Mouse (Mus musculus) neural tube, embryonic 13.5 days (tissue): ENCODE measurements around the gene Sds. TPM values are rescaled to one million over a fixed set of nuclear protein-coding genes. Genes with fewer than 3 reads are reported as not detected.

Source experiments
- ATAC-seq: fragments of 200-750 bp; cut with Nextera tagmentation; 2 replicates; pipeline ENCODE4 v1.8.0; 2017; ENCODE audit warnings: low read depth, mild to moderate bottlenecking, moderate TSS enrichment, moderate library complexity
- H3K27ac ChIP-seq: fragments of 300-500 bp; sonication (generic); replicated peaks from 2 replicates; pipeline ENCODE4 v1.5.1; 2015; ENCODE audit warnings: moderate library complexity, mild to moderate bottlenecking, inconsistent platforms
- H3K27me3 ChIP-seq: fragments of 300-500 bp; sonication (generic); 2 replicates; pipeline ENCODE4 v1.6.1; 2015; ENCODE audit warnings: mild to moderate bottlenecking, inconsistent platforms
- H3K36me3 ChIP-seq: fragments of 300-500 bp; sonication (generic); 2 replicates; pipeline ENCODE4 v1.6.1; 2015; ENCODE audit warnings: mild to moderate bottlenecking, inconsistent platforms
- H3K4me1 ChIP-seq: fragments of 300-500 bp; sonication (generic); replicated peaks from 2 replicates; pipeline ENCODE4 v1.6.1; 2015; ENCODE audit warnings: inconsistent platforms
- H3K4me2 ChIP-seq: fragments of 300-500 bp; sonication (generic); 2 replicates; pipeline ENCODE4 v1.6.1; 2015; ENCODE audit warnings: inconsistent platforms, mild to moderate bottlenecking, moderate library complexity
- H3K4me3 ChIP-seq: fragments of 300-500 bp; sonication (generic); 2 replicates; pipeline ENCODE4 v1.5.1; 2015; ENCODE audit warnings: mild to moderate bottlenecking, inconsistent platforms
- H3K9ac ChIP-seq: fragments of 300-500 bp; sonication (generic); 2 replicates; pipeline ENCODE4 v1.6.1; 2015; ENCODE audit warnings: moderate library complexity, mild to moderate bottlenecking, inconsistent platforms
- H3K9me3 ChIP-seq: fragments of 300-500 bp; sonication (generic); 2 replicates; pipeline ENCODE4 v1.6.1; 2016; ENCODE audit warnings: inconsistent platforms
- WGBS: fragments of 180-500 bp; shearing (Covaris S2); methylation state at CpG from one replicate; pipeline ENCODE4 v1.1.7; 2015; 5-methylcytosine and 5-hydroxymethylcytosine counted together
- polyA plus RNA-seq: library from polyadenylated mRNA; unstranded; fragments of >200 nt; fragmentation: Nextera tagmentation; extraction: Ambion mirVana; gene quantifications from 2 replicates; pipeline ENCODE4 v1.2.1, GENCODE M21; 2015

Sds gene
- polyA plus RNA-seq, 1 experiment from 2014 or later, result not detected

- H3K27ac ChIP-seq, result peak overlapping the region; percentile 72
- 40% methylated on average over 14 of the region's 14 CpGs for WGBS
- peaks cover 17% of the 10 kb centered on the region for H3K27me3 ChIP-seq
- no peaks in the 10 kb centered on the region for H3K9me3 ChIP-seq
- H3K36me3 ChIP-seq, result no peaks in the 10 kb centered on the region
- H3K9ac ChIP-seq, result peak overlapping the region; percentile 45; the same call in 1 of the 2 replicates
- peaks cover 23% of the 10 kb centered on the region for H3K4me1 ChIP-seq
- peak overlapping the region; percentile 37 for H3K4me2 ChIP-seq
- no peak overlapping the region for H3K4me3 ChIP-seq
- ATAC-seq, result no peak
Measured at GRCm38 (mm10) chr5:120454756-120455337, 21.5 kb upstream of the Sds start.

DNA sequence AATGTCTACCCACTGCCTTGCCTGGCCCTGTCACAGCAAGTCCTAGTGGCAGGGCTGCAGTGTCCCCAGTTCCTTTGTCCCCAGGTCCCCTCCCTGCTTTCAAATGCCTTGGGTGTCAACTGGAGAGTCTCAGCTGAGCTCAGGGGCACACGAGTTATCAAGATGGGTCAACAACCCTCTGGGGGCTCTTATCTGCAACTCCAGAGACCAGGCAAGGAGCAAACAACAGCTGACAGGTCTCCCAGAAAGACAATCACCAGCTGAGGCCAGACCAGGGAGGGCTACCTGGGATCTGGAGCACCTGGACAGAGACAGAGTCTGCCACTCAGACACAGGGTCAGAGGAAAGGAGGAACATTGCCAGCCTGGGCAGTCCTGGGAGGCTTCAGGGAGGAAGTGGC is 20.1 kb upstream of the Sds start:
- no peak overlapping the region for H3K4me3 ChIP-seq
- 46% methylated on average over 1 of the region's 1 CpGs for WGBS
- H3K4me1 ChIP-seq, result peaks cover 23% of the 10 kb centered on the region
- ATAC-seq, result no peak
- H3K36me3 ChIP-seq, result no peaks in the 10 kb centered on the region
- H3K9me3 ChIP-seq, result no peaks in the 10 kb centered on the region
- H3K4me2 ChIP-seq, result no peak overlapping the region
- peaks cover 17% of the 10 kb centered on the region for H3K27me3 ChIP-seq
- no peak overlapping the region for H3K27ac ChIP-seq
- no peak overlapping the region for H3K9ac ChIP-seq

DNA sequence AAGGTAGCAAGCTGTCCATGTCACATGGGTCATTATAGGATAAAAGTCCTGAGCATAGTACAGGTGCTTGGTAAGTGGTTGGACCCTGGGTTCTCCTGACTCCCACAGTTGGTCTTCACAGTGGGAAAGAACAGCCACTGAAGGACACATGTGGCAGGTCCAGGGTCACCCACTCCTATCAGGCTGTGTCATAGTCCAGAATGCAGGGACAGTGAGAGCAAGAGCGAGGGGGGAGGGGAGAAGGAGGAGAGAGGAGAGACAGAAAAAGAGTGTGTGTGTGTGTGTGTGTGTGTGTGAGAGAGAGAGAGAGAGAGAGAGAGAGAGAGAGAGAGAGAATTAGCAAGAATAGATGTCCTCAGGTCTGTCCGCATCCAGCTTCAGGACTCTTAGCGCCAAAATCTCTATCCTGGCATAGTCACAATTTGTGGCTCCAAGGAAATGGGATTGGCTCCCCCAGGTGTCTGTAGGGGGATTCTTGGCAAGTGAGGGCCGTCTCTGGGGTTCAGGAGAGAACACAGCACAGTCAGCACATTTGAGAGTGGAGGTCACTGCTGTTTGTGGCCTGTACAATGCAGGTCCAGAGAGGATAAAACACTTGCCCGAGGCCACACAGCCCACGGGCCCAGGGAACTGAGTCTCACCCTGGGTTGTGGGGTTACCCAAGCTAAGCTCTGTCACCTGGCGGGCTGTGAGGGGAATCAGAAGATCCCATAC is 19.3 kb upstream of the Sds start:
- ATAC-seq, result 0 out of 2 replicates have a peak, but pooled peaks have one; percentile 28
- Histone ChIP-seq H3K27me3 (peaks cover 17% of the 10 kb centered on the region), H3K9me3 (no peaks in the 10 kb centered on the region), H3K4me3 (no peak overlapping the region), H3K27ac (no peak overlapping the region), H3K4me2 (no peak overlapping the region), H3K9ac (no peak overlapping the region), H3K4me1 (peaks cover 23% of the 10 kb centered on the region), H3K36me3 (no peaks in the 10 kb centered on the region)
- WGBS, result 57% methylated on average over 7 of the region's 7 CpGs

DNA sequence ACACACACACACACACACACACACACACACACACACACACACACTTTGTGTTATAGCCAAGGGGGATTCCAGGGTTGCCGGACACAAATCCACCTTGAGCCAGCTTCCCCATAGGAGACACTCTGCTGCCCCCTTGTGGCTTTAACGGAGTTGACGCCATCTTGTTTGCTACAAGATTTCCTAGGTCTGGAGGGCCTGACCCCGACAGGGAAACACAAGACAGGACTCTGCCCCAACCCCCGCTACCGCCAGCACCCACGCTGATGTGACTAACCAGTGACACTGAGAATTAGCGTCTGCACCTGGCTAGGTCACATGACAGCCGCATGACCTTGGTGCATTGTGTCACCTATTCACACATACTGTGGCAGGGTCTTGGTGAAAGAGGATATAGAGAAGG is 18.7 kb upstream of the Sds start:
- no peak overlapping the region for H3K27ac ChIP-seq
- no peak overlapping the region for H3K4me3 ChIP-seq
- WGBS, result 7% methylated on average over 9 of the region's 9 CpGs
- H3K9me3 ChIP-seq, result no peaks in the 10 kb centered on the region
- ATAC-seq, result no peak
- peaks cover 23% of the 10 kb centered on the region for H3K4me1 ChIP-seq
- no peak overlapping the region for H3K9ac ChIP-seq
- H3K4me2 ChIP-seq, result no peak overlapping the region
- H3K27me3 ChIP-seq, result peaks cover 17% of the 10 kb centered on the region
- no peaks in the 10 kb centered on the region for H3K36me3 ChIP-seq

- H3K4me3 ChIP-seq, result no peak overlapping the region
- no peaks in the 10 kb centered on the region for H3K9me3 ChIP-seq
- ATAC-seq, result no peak
- H3K36me3 ChIP-seq, result no peaks in the 10 kb centered on the region
- no peak overlapping the region for H3K4me2 ChIP-seq
- peaks cover 23% of the 10 kb centered on the region for H3K27me3 ChIP-seq
- H3K27ac ChIP-seq, result no peak overlapping the region
- peaks cover 22% of the 10 kb centered on the region for H3K4me1 ChIP-seq
- 73% methylated on average over 10 of the region's 10 CpGs for WGBS
- no peak overlapping the region for H3K9ac ChIP-seq
Measured at GRCm38 (mm10) chr5:120459133-120459532, 17.2 kb upstream of the Sds start.

GRCm38 (mm10) chr5:120461902-120462301 is 14.4 kb upstream of the Sds start:
- H3K4me2 ChIP-seq, result no peak overlapping the region
- no peak for ATAC-seq
- H3K9ac ChIP-seq, result no peak overlapping the region
- H3K36me3 ChIP-seq, result no peaks in the 10 kb centered on the region
- H3K9me3 ChIP-seq, result no peaks in the 10 kb centered on the region
- no peak overlapping the region for H3K27ac ChIP-seq
- 71% methylated on average over 15 of the region's 15 CpGs for WGBS
- H3K27me3 ChIP-seq, result peaks cover 6% of the 10 kb centered on the region; the same call in 1 of the 2 replicates
- peaks cover 7% of the 10 kb centered on the region; the same call in 1 of the 2 replicates for H3K4me1 ChIP-seq
- no peak overlapping the region for H3K4me3 ChIP-seq

GRCm38 (mm10) chr5:120464321-120464720 is 12.0 kb upstream of the Sds start:
- Histone ChIP-seq H3K27ac (no peak overlapping the region), H3K36me3 (no peaks in the 10 kb centered on the region), H3K4me1 (peaks cover 6% of the 10 kb centered on the region; the same call in 1 of the 2 replicates), H3K27me3 (peaks cover 6% of the 10 kb centered on the region; the same call in 1 of the 2 replicates), H3K9ac (no peak overlapping the region), H3K4me2 (no peak overlapping the region), H3K4me3 (no peak overlapping the region), H3K9me3 (no peaks in the 10 kb centered on the region)
- WGBS, result 72% methylated on average over 4 of the region's 4 CpGs
- no peak for ATAC-seq

GRCm38 (mm10) chr5:120465062-120465461 is 11.3 kb upstream of the Sds start:
- WGBS, result 42% methylated on average over 5 of the region's 5 CpGs
- no peak overlapping the region for H3K9ac ChIP-seq

DNA sequence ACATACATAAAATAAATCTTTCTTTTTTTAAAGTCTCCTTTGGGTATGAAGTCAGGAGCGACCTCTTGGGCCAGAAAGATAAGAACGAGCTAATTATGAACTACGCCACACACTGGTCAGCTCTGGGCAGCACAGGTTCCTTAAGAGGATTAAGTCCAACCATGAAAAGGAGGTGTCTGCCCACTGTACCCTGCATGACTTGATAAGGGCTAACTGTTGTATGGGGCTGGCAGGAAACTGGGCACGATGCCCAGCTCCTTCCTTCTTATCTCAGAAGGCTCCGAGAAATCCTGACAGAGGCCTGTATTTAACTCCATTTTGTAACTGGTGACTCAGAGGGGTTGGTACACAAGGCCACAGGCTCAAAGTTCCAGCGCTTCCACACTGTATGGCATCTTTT is 10.5 kb upstream of the Sds start:
- Histone ChIP-seq H3K4me1 (peaks cover 6% of the 10 kb centered on the region; the same call in 1 of the 2 replicates), H3K36me3 (no peaks in the 10 kb centered on the region), H3K4me2 (no peak overlapping the region), H3K9me3 (no peaks in the 10 kb centered on the region), H3K27me3 (peaks cover 6% of the 10 kb centered on the region; the same call in 1 of the 2 replicates), H3K4me3 (no peak overlapping the region), H3K9ac (no peak overlapping the region), H3K27ac (no peak overlapping the region)
- no peak for ATAC-seq
- 90% methylated on average over 6 of the region's 6 CpGs for WGBS

More at GRCm38 (mm10) chr5:120465062-120465461, 11.3 kb upstream of the Sds start:
- no peak for ATAC-seq
- Histone ChIP-seq H3K36me3 (no peaks in the 10 kb centered on the region), H3K9me3 (no peaks in the 10 kb centered on the region), H3K27ac (no peak overlapping the region), H3K4me2 (no peak overlapping the region), H3K27me3 (peaks cover 6% of the 10 kb centered on the region; the same call in 1 of the 2 replicates), H3K4me1 (peaks cover 6% of the 10 kb centered on the region; the same call in 1 of the 2 replicates), H3K4me3 (no peak overlapping the region)

DNA sequence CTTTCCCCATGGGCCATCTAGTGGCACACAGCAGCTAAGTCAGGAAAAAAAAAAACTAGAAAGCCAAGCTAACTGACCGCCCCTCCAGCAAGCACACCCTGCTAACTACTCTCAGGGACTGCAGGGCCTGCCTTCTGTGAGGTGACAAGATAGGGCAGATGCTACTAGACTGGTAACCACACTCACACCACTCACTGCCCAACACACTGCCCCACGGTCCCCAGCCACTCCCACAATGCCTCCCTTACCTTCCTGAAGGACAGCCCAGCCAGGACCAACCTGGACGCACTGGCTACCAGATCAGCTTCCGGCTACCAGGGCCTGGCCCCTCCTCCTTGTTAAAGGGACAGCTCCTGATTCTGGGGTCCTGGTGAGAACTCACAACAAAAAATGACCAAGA is 9.3 kb upstream of the Sds start:
- Histone ChIP-seq H3K27me3 (peaks cover 6% of the 10 kb centered on the region; the same call in 1 of the 2 replicates), H3K27ac (no peak overlapping the region), H3K9me3 (no peaks in the 10 kb centered on the region), H3K4me3 (peak overlapping the region; percentile 25), H3K4me2 (peak overlapping the region; percentile 39), H3K9ac (peak overlapping the region; percentile 41), H3K36me3 (no peaks in the 10 kb centered on the region), H3K4me1 (peaks cover 6% of the 10 kb centered on the region; the same call in 1 of the 2 replicates)
- WGBS, result 5% methylated on average over 4 of the region's 4 CpGs
- no peak for ATAC-seq

DNA sequence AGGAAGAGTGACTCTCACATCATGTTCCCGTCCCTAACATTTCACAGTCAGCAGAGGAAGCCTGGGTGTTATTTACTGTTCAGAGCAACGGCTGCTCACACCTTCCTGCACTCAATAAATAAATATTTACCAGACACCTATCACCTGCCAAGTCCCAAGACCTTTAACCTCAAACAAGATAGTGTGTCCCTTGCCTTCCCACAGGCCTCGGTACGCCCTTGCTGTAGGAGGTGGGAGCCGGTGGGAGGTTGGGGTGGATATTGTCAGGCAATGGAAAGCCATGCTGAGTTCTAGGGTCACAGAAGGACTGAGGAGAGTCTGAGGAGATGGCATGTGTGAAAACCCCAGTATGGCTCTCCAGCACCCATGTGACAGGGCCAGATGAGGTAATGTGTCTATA is 8.0 kb upstream of the Sds start:
- Histone ChIP-seq H3K4me3 (no peak overlapping the region), H3K4me1 (peaks cover 6% of the 10 kb centered on the region; the same call in 1 of the 2 replicates), H3K27me3 (peaks cover 4% of the 10 kb centered on the region), H3K9me3 (no peaks in the 10 kb centered on the region), H3K27ac (no peak overlapping the region), H3K4me2 (no peak overlapping the region), H3K9ac (no peak overlapping the region), H3K36me3 (no peaks in the 10 kb centered on the region)
- no peak for ATAC-seq
- 81% methylated on average over 5 of the region's 5 CpGs for WGBS

DNA sequence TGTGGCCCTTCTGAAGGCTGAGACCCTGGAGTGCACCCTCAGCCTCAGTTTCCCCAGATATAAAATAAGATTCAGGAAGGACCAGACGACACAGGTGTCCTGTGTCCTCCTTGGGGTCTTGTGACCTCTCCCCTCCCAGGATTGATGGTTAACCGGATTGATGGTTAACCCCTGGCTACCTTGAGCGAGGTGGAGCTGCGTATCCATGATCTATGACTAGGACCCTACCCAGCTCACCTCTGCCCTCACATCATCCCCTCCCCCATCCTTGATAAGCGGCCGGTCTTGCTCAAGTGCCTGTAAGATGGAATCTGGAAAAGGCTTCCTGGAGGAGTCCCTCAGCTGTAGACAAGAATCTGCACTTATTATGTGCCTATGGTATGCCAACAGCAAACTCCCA is 7.5 kb upstream of the Sds start:
- 90% methylated on average over 6 of the region's 6 CpGs for WGBS
- Histone ChIP-seq H3K27ac (no peak overlapping the region), H3K9ac (no peak overlapping the region), H3K4me3 (no peak overlapping the region), H3K4me1 (peaks cover 6% of the 10 kb centered on the region; the same call in 1 of the 2 replicates), H3K9me3 (no peaks in the 10 kb centered on the region), H3K36me3 (no peaks in the 10 kb centered on the region), H3K27me3 (peaks cover 4% of the 10 kb centered on the region), H3K4me2 (no peak overlapping the region)
- no peak for ATAC-seq
